Mouse (Mus musculus) MEL-GATA-1-ER (cell line): ENCODE results near the gene Pcgf2.
A peak's percentile ranks its signal among the peaks of the same experiment; 100 is the strongest.
"Not testable (repeated sequence)": the region's sequence is repeated elsewhere in the genome, so short reads cannot be mapped to it uniquely, and the experiment has no call there.

Experiments used
- DNase-seq: peaks from one replicate; pipeline ENCODE4 v3.0.0-alpha.2; 2012; ENCODE audit warnings: low read depth; ENCODE audit errors: extremely low read depth

Gene Pcgf2

GRCm38 (mm10) chr11:97717369-97718280 lies 17.3 kb upstream of the Pcgf2 start:
- DNase-seq: no peak

GRCm38 (mm10) chr11:97716021-97716420 lies 15.7 kb upstream of the Pcgf2 start:
- no peak for DNase-seq

- DNase-seq: no peak
These were observed 14.8 kb upstream of the Pcgf2 start for GRCm38 (mm10) chr11:97714784-97715760.

- DNase-seq: no peak
These were observed 14.1 kb upstream of the Pcgf2 start for GRCm38 (mm10) chr11:97714356-97714755.

- DNase-seq: no peak
These were observed 13.6 kb upstream of the Pcgf2 start for GRCm38 (mm10) chr11:97713896-97714295.

GRCm38 (mm10) chr11:97712286-97712685 lies 12.0 kb upstream of the Pcgf2 start:
- DNase-seq: no peak

GRCm38 (mm10) chr11:97711200-97711900 lies 11.1 kb upstream of the Pcgf2 start:
- no peak for DNase-seq

- DNase-seq: not testable (repeated sequence)
These were observed 9.8 kb upstream of the Pcgf2 start for GRCm38 (mm10) chr11:97710067-97710466.

- DNase-seq: peak; percentile 100
These were observed 2.9 kb upstream of the Pcgf2 start, which contains the start of gene Psmb3 for GRCm38 (mm10) chr11:97703039-97703826. Gene Psmb3, plus strand, starts transcription at chr11:97703399.

GRCm38 (mm10) chr11:97702393-97702745 lies 2.1 kb upstream of the Pcgf2 start:
- peak; percentile 54 for DNase-seq

- DNase-seq: peak; percentile 51
These were observed 1.5 kb upstream of the Pcgf2 start for GRCm38 (mm10) chr11:97701581-97702392.

- DNase-seq: no peak
These were observed 666 bp upstream of the Pcgf2 start for GRCm38 (mm10) chr11:97700746-97701580.

- DNase-seq: peak; percentile 62
These were observed 683 bp downstream of the Pcgf2 start for GRCm38 (mm10) chr11:97699626-97700002.

- DNase-seq: no peak
These were observed 1.3 kb downstream of the Pcgf2 start for GRCm38 (mm10) chr11:97698741-97699611.

GRCm38 (mm10) chr11:97697891-97698529 lies 2.3 kb downstream of the Pcgf2 start:
- DNase-seq: no peak

- DNase-seq: no peak
These were observed 3.0 kb downstream of the Pcgf2 start for GRCm38 (mm10) chr11:97697199-97697890.

GRCm38 (mm10) chr11:97696669-97697068 lies 3.6 kb downstream of the Pcgf2 start:
- DNase-seq: no peak
